Mouse (Mus musculus) liver, embryonic 14.5 days (tissue): ENCODE results near the gene Unc13c. TPM values are rescaled to one million over a fixed set of nuclear protein-coding genes. Genes with fewer than 3 reads are reported as not detected.

ENCODE experiments used
- ATAC-seq: fragments of 200-750 bp; cut with Nextera tagmentation; 2 replicates; pipeline ENCODE4 v1.8.0; 2017; ENCODE audit warnings: moderate number of reproducible peaks, mild to moderate bottlenecking, moderate library complexity; ENCODE audit not compliant: insufficient read depth
- DNase-seq, 3 experiments: peaks; one replicate each; pipeline ENCODE4 v3.0.0-alpha.2; 2012 to 2013; ENCODE audit warnings: low read depth in 3 of 3, low spot score in 3 of 3
- H3K27ac ChIP-seq: fragments of 300-500 bp; sonication (generic); 2 replicates; pipeline ENCODE4 v1.5.1; 2014; ENCODE audit warnings: moderate library complexity, mild to moderate bottlenecking, control low read depth, inconsistent platforms
- H3K27me3 ChIP-seq: fragments of 300-500 bp; sonication (generic); 2 replicates; pipeline ENCODE4 v1.6.1; 2014; ENCODE audit warnings: mild to moderate bottlenecking, low read length, moderate library complexity; ENCODE audit not compliant: control insufficient read depth, insufficient read depth
- H3K36me3 ChIP-seq: fragments of 300-500 bp; sonication (generic); replicated peaks from 2 replicates; pipeline ENCODE4 v1.6.1; 2014; ENCODE audit warnings: low read depth; ENCODE audit not compliant: control insufficient read depth, insufficient read depth
- H3K4me1 ChIP-seq, 2 experiments: fragments of 200-500 bp in 1 of 2; fragments of 300-500 bp in 1 of 2; sonication (generic) in 1 of 2; replicated peaks; 2 replicates each; pipeline ENCODE4 v1.6.1; 2012 to 2014; ENCODE audit warnings: antibody characterized with exemption in 1 of 2, inconsistent platforms in 1 of 2, low read length in 1 of 2; ENCODE audit not compliant: control insufficient read depth in 2 of 2, insufficient read depth in 2 of 2
- H3K4me2 ChIP-seq: fragments of 300-500 bp; sonication (generic); 2 replicates; pipeline ENCODE4 v1.6.1; 2014; ENCODE audit warnings: low read depth, mild to moderate bottlenecking, control low read depth, moderate library complexity
- H3K4me3 ChIP-seq, 2 experiments: fragments of 200-500 bp in 1 of 2; fragments of 300-500 bp in 1 of 2; sonication (generic) in 1 of 2; 2 replicates each; pipeline ENCODE4 v1.5.1; 2012 to 2014; ENCODE audit warnings: low read depth in 2 of 2, low read length in 2 of 2, mild to moderate bottlenecking in 2 of 2, control low read depth in 1 of 2, inconsistent platforms in 1 of 2, moderate library complexity in 1 of 2; ENCODE audit not compliant: insufficient read depth in 1 of 2
- H3K9ac ChIP-seq: fragments of 300-500 bp; sonication (generic); replicated peaks from 2 replicates; pipeline ENCODE4 v1.6.1; 2014; ENCODE audit warnings: mild to moderate bottlenecking, control low read depth, moderate library complexity
- H3K9me3 ChIP-seq: fragments of 300-500 bp; sonication (generic); 2 replicates; pipeline ENCODE4 v1.6.1; 2016; ENCODE audit warnings: low read length, mixed read lengths; ENCODE audit not compliant: control insufficient read depth
- CTCF ChIP-seq: IDR thresholded peaks from 2 replicates; pipeline ENCODE4 v1.5.1; 2016; ENCODE audit warnings: antibody characterized with exemption, low read depth, control low read depth
- EP300 ChIP-seq: IDR thresholded peaks from 2 replicates; pipeline ENCODE4 v1.6.1; 2016; ENCODE audit warnings: antibody characterized with exemption, low read depth
- WGBS: fragments of 180-500 bp; shearing (Covaris S2); extraction: QIAGEN DNeasy Blood & Tissue Kit; methylation state at CpG from one replicate; pipeline ENCODE4 v1.1.7; 2014; ENCODE audit not compliant: insufficient replicate concordance; 5-methylcytosine and 5-hydroxymethylcytosine counted together
- polyA plus RNA-seq, 2 experiments: library from polyadenylated mRNA; depleted of rRNA in 1 of 2; stranded (reverse) in 1 of 2; unstranded in 1 of 2; fragments of >200 nt; fragmentation: Nextera tagmentation in 1 of 2; extraction: Ambion mirVana in 1 of 2; gene quantifications; 2 replicates each; pipeline versions ENCODE4 v1.2.1 to v1.2.3; 2012 to 2014

Gene Unc13c
- polyA plus RNA-seq, 2 experiments = 0.01 to 0.03 TPM

GRCm38 (mm10) chr9:73751344-73751743, 217.4 kb downstream of the Unc13c start:
- no peak overlapping the region for H3K4me2 ChIP-seq
- DNase-seq (no peak), ATAC-seq (no peak)
- TF ChIP-seq EP300 (no peak), CTCF (no peak)
- no peak overlapping the region for H3K9ac ChIP-seq
- 38% methylated on average over 1 of the region's 1 CpGs for WGBS
- no peak overlapping the region for H3K27ac ChIP-seq
- no peak overlapping the region for H3K4me3 ChIP-seq
- no peaks in the 10 kb centered on the region for H3K36me3 ChIP-seq
- no peaks in the 10 kb centered on the region for H3K9me3 ChIP-seq
- H3K4me1 ChIP-seq = no peaks in the 10 kb centered on the region
- no peaks in the 10 kb centered on the region for H3K27me3 ChIP-seq

- 57% methylated on average over 7 of the region's 7 CpGs for WGBS
- H3K27ac ChIP-seq = no peak overlapping the region
- no peak overlapping the region for H3K4me3 ChIP-seq
- ATAC-seq = no peak
- no peaks in the 10 kb centered on the region for H3K27me3 ChIP-seq
- no peak overlapping the region for H3K9ac ChIP-seq
- TF ChIP-seq CTCF = no peak
- H3K9me3 ChIP-seq = no peaks in the 10 kb centered on the region
- H3K4me2 ChIP-seq = no peak overlapping the region
- no peaks in the 10 kb centered on the region for H3K36me3 ChIP-seq
- DNase-seq = no peak
- no peaks in the 10 kb centered on the region for H3K4me1 ChIP-seq
Measured at GRCm38 (mm10) chr9:73734446-73734845, 234.3 kb downstream of the Unc13c start.

GRCm38 (mm10) chr9:73725717-73726662, 242.8 kb downstream of the Unc13c start:
- TF ChIP-seq CTCF (no peak), EP300 (no peak)
- DNase-seq (no peak), ATAC-seq (no peak)
- H3K27ac ChIP-seq = no peak overlapping the region
- WGBS = 51% methylated on average over 6 of the region's 6 CpGs
- H3K36me3 ChIP-seq = no peaks in the 10 kb centered on the region
- H3K4me3 ChIP-seq = no peak overlapping the region
- H3K9me3 ChIP-seq = no peaks in the 10 kb centered on the region
- no peaks in the 10 kb centered on the region for H3K4me1 ChIP-seq
- no peak overlapping the region for H3K9ac ChIP-seq
- no peak overlapping the region for H3K4me2 ChIP-seq
- no peaks in the 10 kb centered on the region for H3K27me3 ChIP-seq

GRCm38 (mm10) chr9:73724776-73725175, 244.0 kb downstream of the Unc13c start:
- no peak overlapping the region for H3K4me2 ChIP-seq
- no peak overlapping the region for H3K9ac ChIP-seq
- ATAC-seq (no peak), DNase-seq (no peak)
- no peaks in the 10 kb centered on the region for H3K4me1 ChIP-seq
- no peaks in the 10 kb centered on the region for H3K27me3 ChIP-seq
- H3K36me3 ChIP-seq = no peaks in the 10 kb centered on the region
- 60% methylated on average over 4 of the region's 4 CpGs for WGBS
- H3K4me3 ChIP-seq = no peak overlapping the region
- TF ChIP-seq CTCF = no peak
- TF ChIP-seq EP300 = no peak
- H3K9me3 ChIP-seq = no peaks in the 10 kb centered on the region
- no peak overlapping the region for H3K27ac ChIP-seq

GRCm38 (mm10) chr9:73713508-73713907, 255.3 kb downstream of the Unc13c start:
- DNase-seq = no peak
- Histone ChIP-seq H3K27me3 (no peaks in the 10 kb centered on the region), H3K9me3 (no peaks in the 10 kb centered on the region), H3K9ac (no peak overlapping the region), H3K4me1 (no peaks in the 10 kb centered on the region), H3K4me2 (no peak overlapping the region), H3K4me3 (no peak overlapping the region), H3K27ac (no peak overlapping the region), H3K36me3 (no peaks in the 10 kb centered on the region)
- 54% methylated on average over 4 of the region's 4 CpGs for WGBS
- no peak for TF ChIP-seq EP300
- no peak for TF ChIP-seq CTCF
- no peak for ATAC-seq
